Mouse (Mus musculus) liver, adult 2 months (tissue): ENCODE results near the gene Rbm38.

Experiments
- CTCF ChIP-seq: fragments of 200-500 bp; IDR thresholded peaks from 2 replicates; pipeline ENCODE4 v1.5.1; 2011; ENCODE audit warnings: low read depth, low read length, control low read depth
- POLR2A ChIP-seq: fragments of 200-500 bp; IDR thresholded peaks from 2 replicates; pipeline ENCODE4 v1.6.1; 2011; ENCODE audit warnings: low read length, control low read depth; ENCODE audit not compliant: insufficient read depth; ENCODE audit errors: extremely low read depth

DNA sequence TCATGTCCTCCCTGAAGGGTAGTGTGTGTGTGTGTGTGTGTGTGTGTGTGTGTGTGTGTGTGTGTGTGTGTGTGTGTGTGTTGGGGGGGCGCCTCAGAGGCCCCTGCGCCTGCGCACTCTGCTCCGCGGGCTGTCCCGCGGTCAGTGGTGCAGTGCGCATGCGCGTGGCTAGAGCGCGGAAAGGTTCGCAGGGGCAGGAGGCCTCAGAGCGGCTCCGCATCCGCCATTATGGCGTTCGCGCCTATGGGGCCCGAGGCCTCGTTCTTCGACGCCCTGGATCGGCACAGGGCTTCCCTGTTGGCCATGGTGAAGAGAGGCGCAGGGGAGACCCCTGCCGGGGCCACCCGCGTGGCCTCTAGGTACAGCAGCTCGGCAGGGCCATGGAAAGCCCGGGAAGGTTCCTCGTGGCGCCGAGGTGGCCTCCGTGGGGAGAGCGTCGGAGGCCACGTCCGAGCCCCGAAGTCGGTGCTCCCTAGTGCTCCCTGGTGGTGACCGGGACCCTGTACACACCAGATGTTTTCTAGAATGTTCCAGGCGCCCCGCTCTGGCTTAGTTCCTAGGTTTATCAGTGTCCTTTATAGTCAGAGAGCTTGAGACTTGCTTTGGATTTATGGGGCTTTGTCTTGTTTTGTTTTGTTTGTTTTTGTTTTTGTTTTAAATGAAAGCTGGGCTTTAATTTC lies 40.5 kb upstream of the Rbm38 start:
- TF ChIP-seq CTCF (no peak), POLR2A (no peak)
